Mouse (Mus musculus) MEL (cell line): ENCODE measurements around the gene Mpz. TPM values are rescaled to one million over a fixed set of nuclear protein-coding genes. Genes with fewer than 3 reads are reported as not detected.

Source experiments
- DNase-seq: peaks from one replicate; pipeline ENCODE4 v3.0.0; 2011; ENCODE audit warnings: low read depth, low spot score
- H3K27ac ChIP-seq: 2 replicates; pipeline ENCODE4 v1.5.1; 2012; ENCODE audit warnings: low read depth, mild to moderate bottlenecking, control low read depth, low read length, moderate library complexity; ENCODE audit not compliant: control insufficient read depth
- H3K27me3 ChIP-seq, 2 experiments: fragments of 150-350 bp in 1 of 2; sonication (generic) in 1 of 2; 2 replicates each; pipeline ENCODE4 v1.6.1; 2012; ENCODE audit warnings: low read length in 2 of 2, mild to moderate bottlenecking in 2 of 2, improper control_type of control experiment in 1 of 2, moderate library complexity in 1 of 2; ENCODE audit not compliant: insufficient read depth in 2 of 2, control insufficient read depth in 1 of 2
- H3K36me3 ChIP-seq, 2 experiments: 2 replicates each; pipeline ENCODE4 v1.6.1; 2012 to 2014; ENCODE audit warnings: low read length in 2 of 2, improper control_type of control experiment in 1 of 2, inconsistent platforms in 1 of 2, mild to moderate bottlenecking in 1 of 2; ENCODE audit not compliant: insufficient read depth in 2 of 2, control insufficient read depth in 1 of 2
- H3K4me1 ChIP-seq, 2 experiments: fragments of 150-350 bp in 1 of 2; sonication (generic) in 1 of 2; 2 replicates each; pipeline ENCODE4 v1.6.1; 2012; ENCODE audit warnings: low read length in 2 of 2, improper control_type of control experiment in 1 of 2, mild to moderate bottlenecking in 1 of 2; ENCODE audit not compliant: insufficient read depth in 2 of 2, control insufficient read depth in 1 of 2
- H3K4me3 ChIP-seq, 2 experiments: fragments of 150-350 bp in 1 of 2; sonication (generic) in 1 of 2; 2 replicates each; pipeline ENCODE4 v1.5.1; 2012; ENCODE audit warnings: low read depth in 2 of 2, low read length in 2 of 2, mild to moderate bottlenecking in 2 of 2, moderate library complexity in 2 of 2, control low read depth in 1 of 2, improper control_type of control experiment in 1 of 2; ENCODE audit not compliant: control insufficient read depth in 1 of 2, insufficient read depth in 1 of 2
- H3K79me2 ChIP-seq: 2 replicates; pipeline ENCODE4 v1.6.1; 2012; ENCODE audit warnings: mild to moderate bottlenecking, low read length, moderate library complexity; ENCODE audit not compliant: control insufficient read depth, poor library complexity, insufficient read depth
- H3K9ac ChIP-seq: 2 replicates; pipeline ENCODE4 v1.6.1; 2012; ENCODE audit warnings: low read depth, mild to moderate bottlenecking, control low read depth, low read length, moderate library complexity; ENCODE audit not compliant: control insufficient read depth, poor library complexity, severe bottlenecking
- H3K9me3 ChIP-seq: fragments of 150-350 bp; sonication (generic); replicated peaks from 2 replicates; pipeline ENCODE4 v1.6.1; 2012; ENCODE audit warnings: mild to moderate bottlenecking, low read length, improper control_type of control experiment, moderate library complexity; ENCODE audit not compliant: insufficient read depth
- BHLHE40 ChIP-seq: IDR thresholded peaks from 2 replicates; pipeline ENCODE4 v1.6.1; 2012; ENCODE audit warnings: low read depth, mild to moderate bottlenecking, inconsistent platforms, low read length, improper control_type of control experiment, borderline replicate concordance
- CTCF ChIP-seq, 3 experiments: IDR thresholded peaks in 2 of 3; conservative IDR thresholded peaks in 1 of 3; 2 replicates each; pipeline ENCODE4 v1.5.1; 2011 to 2012; ENCODE audit warnings: low read length in 3 of 3, low read depth in 2 of 3, mild to moderate bottlenecking in 2 of 3, improper control_type of control experiment in 1 of 3, inconsistent platforms in 1 of 3, mixed read lengths in 1 of 3, moderate library complexity in 1 of 3; ENCODE audit not compliant: control insufficient read depth in 1 of 3, insufficient read depth in 1 of 3, poor library complexity in 1 of 3, severe bottlenecking in 1 of 3
- E2F4 ChIP-seq: IDR thresholded peaks from 2 replicates; pipeline ENCODE4 v1.6.1; 2011; ENCODE audit warnings: low read depth, low read length, improper control_type of control experiment, borderline replicate concordance
- EP300 ChIP-seq, 2 experiments: IDR thresholded peaks; 2 replicates each; pipeline ENCODE4 v1.6.1; 2011; ENCODE audit warnings: improper control_type of control experiment in 2 of 2, low read length in 2 of 2, low read depth in 1 of 2, mild to moderate bottlenecking in 1 of 2
- ETS1 ChIP-seq: IDR thresholded peaks from 2 replicates; pipeline ENCODE4 v1.6.1; 2012; ENCODE audit warnings: low read depth, mild to moderate bottlenecking, inconsistent platforms, low read length, improper control_type of control experiment, moderate library complexity
- HCFC1 ChIP-seq: IDR thresholded peaks from 2 replicates; pipeline ENCODE4 v1.6.1; 2012; ENCODE audit warnings: low read depth, mild to moderate bottlenecking, inconsistent platforms, low read length, improper control_type of control experiment, moderate library complexity
- JUND ChIP-seq: IDR thresholded peaks from 2 replicates; pipeline ENCODE4 v1.6.1; 2011; ENCODE audit warnings: low read depth, mild to moderate bottlenecking, improper control_type of control experiment, low read length
- KAT2A ChIP-seq: conservative IDR thresholded peaks from 2 replicates; pipeline ENCODE4 v1.6.1; 2012; ENCODE audit warnings: low read depth, low read length, improper control_type of control experiment, inconsistent platforms
- MAFK ChIP-seq: IDR thresholded peaks from 2 replicates; pipeline ENCODE4 v1.6.1; 2011; ENCODE audit warnings: low read depth, mild to moderate bottlenecking, low read length, improper control_type of control experiment, borderline replicate concordance
- MXI1 ChIP-seq: IDR thresholded peaks from 2 replicates; pipeline ENCODE4 v1.6.1; 2011; ENCODE audit warnings: mild to moderate bottlenecking, low read depth, low read length, improper control_type of control experiment
- MYB ChIP-seq: IDR thresholded peaks from 2 replicates; pipeline ENCODE4 v1.6.1; 2011; ENCODE audit warnings: mild to moderate bottlenecking, low read depth, low read length, improper control_type of control experiment
- MYC ChIP-seq: IDR thresholded peaks from 2 replicates; pipeline ENCODE4 v1.6.1; 2011; ENCODE audit warnings: low read depth, mild to moderate bottlenecking, low read length, improper control_type of control experiment, moderate library complexity
- NELFE ChIP-seq: IDR thresholded peaks from 2 replicates; pipeline ENCODE4 v1.6.1; 2011; ENCODE audit warnings: low read depth, low read length, improper control_type of control experiment
- NRF1 ChIP-seq: IDR thresholded peaks from 2 replicates; pipeline ENCODE4 v1.6.1; 2014; ENCODE audit warnings: low read depth, mild to moderate bottlenecking, inconsistent platforms, low read length, improper control_type of control experiment, moderate library complexity; ENCODE audit not compliant: poor library complexity, insufficient read depth, severe bottlenecking
- POLR2A ChIP-seq, 2 experiments: IDR thresholded peaks; 2 replicates each; pipeline ENCODE4 v1.6.1; 2011 to 2012; ENCODE audit warnings: low read length in 2 of 2, mild to moderate bottlenecking in 2 of 2, control low read depth in 1 of 2, improper control_type of control experiment in 1 of 2, low read depth in 1 of 2, moderate library complexity in 1 of 2; ENCODE audit not compliant: control insufficient read depth in 1 of 2, insufficient read depth in 1 of 2, poor library complexity in 1 of 2
- POLR2AphosphoS2 ChIP-seq: IDR thresholded peaks from 2 replicates; pipeline ENCODE4 v1.6.1; 2011; ENCODE audit warnings: low read length, improper control_type of control experiment
- POLR2AphosphoS5 ChIP-seq: IDR thresholded peaks from 2 replicates; pipeline ENCODE4 v1.6.1; 2012; ENCODE audit warnings: low read depth, borderline replicate concordance, mild to moderate bottlenecking, inconsistent platforms, low read length, moderate library complexity, mixed read lengths
- RAD21 ChIP-seq: IDR thresholded peaks from 2 replicates; pipeline ENCODE4 v1.6.1; 2011; ENCODE audit warnings: mild to moderate bottlenecking, low read depth, low read length, improper control_type of control experiment
- RCOR1 ChIP-seq: IDR thresholded peaks from 2 replicates; pipeline ENCODE4 v1.6.1; 2012; ENCODE audit warnings: low read depth, mild to moderate bottlenecking, inconsistent platforms, low read length, improper control_type of control experiment
- SMC3 ChIP-seq: IDR thresholded peaks from 2 replicates; pipeline ENCODE4 v1.6.1; 2011; ENCODE audit warnings: low read depth, low read length, improper control_type of control experiment
- TCF12 ChIP-seq: IDR thresholded peaks from 2 replicates; pipeline ENCODE4 v1.6.1; 2014; ENCODE audit warnings: low read depth, mild to moderate bottlenecking, inconsistent platforms, low read length, improper control_type of control experiment, moderate library complexity
- UBTF ChIP-seq: IDR thresholded peaks from 2 replicates; pipeline ENCODE4 v1.6.1; 2012; ENCODE audit warnings: low read depth, mild to moderate bottlenecking, inconsistent platforms, low read length, improper control_type of control experiment, moderate library complexity, borderline replicate concordance; ENCODE audit not compliant: insufficient read depth
- USF1 ChIP-seq: IDR thresholded peaks from 2 replicates; pipeline ENCODE4 v1.6.1; 2014; ENCODE audit warnings: low read depth, mild to moderate bottlenecking, inconsistent platforms, low read length, improper control_type of control experiment, moderate library complexity
- ZC3H11A ChIP-seq: IDR thresholded peaks from 2 replicates; pipeline ENCODE4 v1.6.1; 2012; ENCODE audit warnings: low read depth, mild to moderate bottlenecking, inconsistent platforms, low read length, improper control_type of control experiment
- ZMIZ1 ChIP-seq: IDR thresholded peaks from 2 replicates; pipeline ENCODE4 v1.6.1; 2012; ENCODE audit warnings: low read depth, mild to moderate bottlenecking, inconsistent platforms, low read length, improper control_type of control experiment, moderate library complexity
- ZNF384 ChIP-seq: IDR thresholded peaks from 2 replicates; pipeline ENCODE4 v1.6.1; 2012; ENCODE audit warnings: low read depth, mild to moderate bottlenecking, inconsistent platforms, low read length, improper control_type of control experiment
- polyA plus RNA-seq, 2 experiments: library from polyadenylated mRNA; stranded (reverse) in 1 of 2; unstranded in 1 of 2; fragments of >175 nt in 1 of 2; fragments of >200 nt in 1 of 2; gene quantifications; 2 replicates each; pipeline versions ENCODE4 v1.2.1 to v1.2.4; 2012; ENCODE audit warnings: low replicate concordance in 2 of 2, low read depth in 1 of 2; ENCODE audit not compliant: insufficient read length in 2 of 2, insufficient read depth in 1 of 2, missing spikeins in 1 of 2
- total RNA-seq: library from RNA; depleted of rRNA; stranded (reverse); fragments of 300-350 nt; gene quantifications from 2 replicates; pipeline ENCODE4 v1.2.3, GENCODE M21; 2012

Gene Mpz
- total and polyA plus RNA-seq, 3 experiments: 0.28 TPM; not detected in 2

DNA sequence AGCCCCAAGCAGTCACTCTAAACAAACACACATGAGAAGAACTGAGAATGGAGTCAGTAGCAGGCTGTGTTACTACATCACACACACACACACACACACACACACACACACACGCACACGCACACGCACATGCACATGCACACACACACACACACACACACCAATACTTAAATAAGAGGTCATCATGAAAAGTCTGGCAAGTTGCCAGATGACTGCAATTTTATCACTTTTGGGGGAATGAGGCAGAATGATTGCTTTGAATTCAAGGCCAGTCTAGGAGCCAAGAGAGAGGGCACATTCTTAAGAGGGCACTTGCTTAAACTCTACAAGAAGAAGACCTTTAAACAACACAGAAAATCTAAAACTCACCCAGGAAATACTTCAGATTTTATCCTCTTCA is 12.0 kb downstream of the Mpz start:
- Histone ChIP-seq H3K9ac (no peak overlapping the region), H3K9me3 (no peaks in the 10 kb centered on the region), H3K4me3 (no peak overlapping the region), H3K27ac (no peak overlapping the region), H3K36me3 (peaks cover 0 to 2% of the 10 kb centered on the region in 2 experiments; a peak in 1 of 4 replicates), H3K4me1 (peaks cover 0 to 2% of the 10 kb centered on the region in 2 experiments; a peak in 2 of 4 replicates), H3K79me2 (no peaks in the 10 kb centered on the region), H3K27me3 (no peaks in the 10 kb centered on the region; a peak in 1 of 4 replicates)
- no peak for DNase-seq
- TF ChIP-seq MYB (no peak), MAFK (no peak), KAT2A (no peak), JUND (no peak), RAD21 (no peak), MXI1 (no peak), USF1 (no peak), NELFE (no peak), NRF1 (no peak), UBTF (no peak), POLR2A (IDR thresholded peaks at IDR 0.05; ENCODE audit: control insufficient read depth in 1 of 2, insufficient read depth in 1 of 2, low read depth in 1 of 2, low read length in 2 of 2, poor library complexity in 1 of 2) (no peak), MYC (no peak), ZNF384 (no peak), E2F4 (no peak), EP300 (IDR thresholded peaks at IDR 0.05; ENCODE audit: low read depth in 1 of 2, low read length in 2 of 2) (no peak), POLR2AphosphoS5 (no peak), ZMIZ1 (no peak), BHLHE40 (no peak)

- Histone ChIP-seq H3K4me3 (no peak overlapping the region), H3K27ac (no peak overlapping the region), H3K36me3 (peaks cover 0 to 2% of the 10 kb centered on the region in 2 experiments; a peak in 1 of 4 replicates), H3K9me3 (no peaks in the 10 kb centered on the region)
- TF ChIP-seq ZNF384: peak; percentile 29; the same call in 1 of the 2 replicates
- TF ChIP-seq NRF1: no peak
- no peak for TF ChIP-seq MYC
- TF ChIP-seq TCF12: no peak
- no peak for TF ChIP-seq HCFC1
- no peak for TF ChIP-seq ZMIZ1
- no peak for TF ChIP-seq RCOR1
- no peak for TF ChIP-seq POLR2AphosphoS2
- peak; percentile 44 for TF ChIP-seq RAD21
- no peak for TF ChIP-seq E2F4
- TF ChIP-seq ETS1: no peak
- TF ChIP-seq CTCF (IDR thresholded peaks at IDR 0.05 in 2 of 3, conservative IDR thresholded peaks at IDR 0.05 in 1 of 3; ENCODE audit: control insufficient read depth in 1 of 3, insufficient read depth in 1 of 3, low read depth in 2 of 3, low read length in 3 of 3, poor library complexity in 1 of 3, severe bottlenecking in 1 of 3): peak; percentile 12 to 49 (median 20); a peak in 5 of 6 replicates
- TF ChIP-seq ZC3H11A: peak; percentile 34; the same call in 1 of the 2 replicates
- peak; percentile 47 for TF ChIP-seq SMC3
- TF ChIP-seq, all 39 proteins: peak for 5
- H3K4me1 ChIP-seq: peaks cover 0 to 2% of the 10 kb centered on the region in 2 experiments; a peak in 2 of 4 replicates
- H3K9ac ChIP-seq: no peak overlapping the region
- no peaks in the 10 kb centered on the region; a peak in 1 of 4 replicates for H3K27me3 ChIP-seq
- DNase-seq: peak; percentile 54
- no peaks in the 10 kb centered on the region for H3K79me2 ChIP-seq
Observed at GRCm38 (mm10) chr1:171164258-171164657, 13.7 kb downstream of the Mpz start.
